8 mouse cellular contexts compared by ENCODE assay signal in genomic region chr6:127272630-127273029, GRCm38 (mm10).
A peak's percentile ranks its signal among the peaks of the same experiment; 100 is the strongest.
DNase-seq lines count a peak whose midpoint lies in the region; ATAC-seq and TF ChIP-seq lines count a peak whose summit lies in the region.
"Had no signal": no experiment of that assay in that cellular context is flagged by ENCODE, and none has a peak within 500 bp of the region (broad histone marks: within the 10 kb centered on the region; RNA-seq: fewer than 3 reads in every experiment).

No protein-coding gene starts in this region.

- TF ChIP-seq POLR2A in bone marrow, adult 2 months (IDR thresholded peaks at IDR 0.05; ENCODE audit: borderline replicate concordance, control insufficient read depth, low read depth, low read length), result no peak
- TF ChIP-seq POLR2A in spleen, adult 2 months (IDR thresholded peaks at IDR 0.05; ENCODE audit: low read depth, low read length), result no peak

- peaks cover 22% of the 10 kb centered on the region for H3K4me1 ChIP-seq in limb, embryonic 13.5 days
- H3K4me1 ChIP-seq in limb, embryonic 10.5 days, result peaks cover 23% of the 10 kb centered on the region
- H3K4me1 ChIP-seq in bone marrow, adult 2 months (ENCODE audit: control insufficient read depth, insufficient read depth, low read length), result no peaks in the 10 kb centered on the region
- H3K4me1 ChIP-seq in spleen, adult 2 months (ENCODE audit: control insufficient read depth, insufficient read depth, insufficient read length), result 0 out of 2 replicates have a peak, but pooled peaks cover 9% of the 10 kb centered on the region

- no peak overlapping the region for H3K4me3 ChIP-seq in limb, embryonic 13.5 days
- H3K4me3 ChIP-seq in limb, embryonic 10.5 days, result no peak overlapping the region
- no peak overlapping the region for H3K4me3 ChIP-seq in bone marrow, adult 2 months (replicated peaks; ENCODE audit: control insufficient read depth, low read depth, low read length)
- no peak overlapping the region for H3K4me3 ChIP-seq in spleen, adult 2 months (ENCODE audit: extremely low read depth, insufficient read depth, insufficient read length)
- H3K4me3 ChIP-seq: limb, embryonic 15.5 days had no signal

- DNase-seq in limb, embryonic 10.5 days (ENCODE audit: low spot score), result no peak
- peak; percentile 48 to 60 for DNase-seq in kidney, postnatal 4 days
- DNase-seq in spleen, adult 2 months (ENCODE audit: low read depth in 1 of 2, low spot score in 2 of 2), result peak in 1 of 2 experiments; percentile 70
- no peak for DNase-seq in cerebellum, adult 11-12 months
- DNase-seq in urinary bladder, postnatal 36 days (ENCODE audit: low spot score in 2 of 2), result no peak

- no peak overlapping the region for H3K9ac ChIP-seq in limb, embryonic 13.5 days
- H3K9ac ChIP-seq: limb, embryonic 15.5 days had no signal

- 61% methylated on average over 7 of the region's 7 CpGs for WGBS in limb, embryonic 13.5 days
- WGBS in limb, embryonic 10.5 days, result 72% methylated on average over 7 of the region's 7 CpGs
- WGBS in bone marrow, adult 2 months, result 18% methylated on average over 7 of the region's 7 CpGs
- 28% methylated on average over 7 of the region's 7 CpGs for WGBS in spleen, adult 2 months

- H3K9me3 ChIP-seq in limb, embryonic 13.5 days, result peaks cover 11% of the 10 kb centered on the region
- no peaks in the 10 kb centered on the region for H3K9me3 ChIP-seq in limb, embryonic 10.5 days (replicated peaks)
- H3K9me3 ChIP-seq: limb, embryonic 15.5 days had no signal

- TF ChIP-seq CTCF in bone marrow, adult 2 months (IDR thresholded peaks at IDR 0.05; ENCODE audit: control insufficient read depth, insufficient read depth, low read length), result peak; percentile 53
- peak; percentile 31; the same call in 1 of the 2 replicates for TF ChIP-seq CTCF in spleen, adult 2 months (IDR thresholded peaks at IDR 0.05; ENCODE audit: extremely low read depth, insufficient read depth, insufficient read length, insufficient replicate concordance)

- H3K27ac ChIP-seq in limb, embryonic 13.5 days, result no peak overlapping the region
- no peak overlapping the region for H3K27ac ChIP-seq in limb, embryonic 10.5 days
- H3K27ac ChIP-seq in bone marrow, adult 2 months (ENCODE audit: control insufficient read depth, insufficient read depth, low read depth, low read length, poor library complexity), result no peak overlapping the region
- H3K27ac ChIP-seq in spleen, adult 2 months (ENCODE audit: insufficient read depth, low read length), result no peak overlapping the region
- H3K27ac ChIP-seq: limb, embryonic 15.5 days had no signal

- ATAC-seq in limb, embryonic 13.5 days (ENCODE audit: low FRiP score, low read depth), result peak; percentile 52; the same call in 1 of the 2 replicates

- H3K27me3 ChIP-seq in limb, embryonic 13.5 days, result no peaks in the 10 kb centered on the region
- H3K27me3 ChIP-seq in limb, embryonic 10.5 days (ENCODE audit: low read depth, poor library complexity, severe bottlenecking), result peaks cover 10% of the 10 kb centered on the region; the same call in 1 of the 2 replicates
- H3K27me3 ChIP-seq in spleen, adult 2 months (ENCODE audit: control insufficient read depth, insufficient read depth, low read length), result no peaks in the 10 kb centered on the region
- H3K27me3 ChIP-seq: limb, embryonic 15.5 days had no signal

- H3K36me3 ChIP-seq in limb, embryonic 13.5 days, result no peaks in the 10 kb centered on the region
- no peaks in the 10 kb centered on the region for H3K36me3 ChIP-seq in limb, embryonic 10.5 days
- no peaks in the 10 kb centered on the region for H3K36me3 ChIP-seq in spleen, adult 2 months (ENCODE audit: control insufficient read depth, insufficient read depth, low read length)
- H3K36me3 ChIP-seq: limb, embryonic 15.5 days had no signal

- H3K4me2 ChIP-seq in limb, embryonic 13.5 days (replicated peaks), result no peak overlapping the region
- H3K4me2 ChIP-seq: limb, embryonic 15.5 days had no signal

Comparison
In these comparisons a context has a peak if more than half of its experiments do, and no peak if none do; other contexts are left out.
1. DNase-seq: peak in kidney, postnatal 4 days (2 of 2); none in limb, embryonic 10.5 days (single experiment), cerebellum, adult 11-12 months (single experiment) and urinary bladder, postnatal 36 days (0 of 2).